Mouse (Mus musculus): ENCODE data around the gene Tmeff2. TPM values are rescaled to one million over a fixed set of nuclear protein-coding genes. Genes with fewer than 3 reads are reported as not detected.

Gene Tmeff2
- polyA plus RNA-seq, 1 experiment from 2014 or later, result 4.9 TPM

GRCm38 (mm10) chr1:51141381-51141780, 240.9 kb downstream of the Tmeff2 start:
- no peak for ATAC-seq
- Histone ChIP-seq H3K9me3 (ENCODE audit: control insufficient read depth) (no peaks in the 10 kb centered on the region), H3K27me3 (replicated peaks; ENCODE audit: control insufficient read depth, insufficient read depth, low read length) (no peaks in the 10 kb centered on the region), H3K9ac (ENCODE audit: low read depth, low read length) (no peak overlapping the region), H3K4me2 (replicated peaks; ENCODE audit: low read depth) (no peak overlapping the region), H3K36me3 (ENCODE audit: control insufficient read depth, insufficient read depth) (no peaks in the 10 kb centered on the region), H3K4me3 (ENCODE audit: low read depth, low read length) (no peak overlapping the region), H3K4me1 (replicated peaks; ENCODE audit: control insufficient read depth, insufficient read depth, low read length) (no peaks in the 10 kb centered on the region), H3K27ac (ENCODE audit: low read depth, low read length) (no peak overlapping the region)
- WGBS, result 97% methylated on average over 1 of the region's 1 CpGs
- TF ChIP-seq CTCF (IDR thresholded peaks at IDR 0.05; ENCODE audit: low read depth), result no peak

DNA sequence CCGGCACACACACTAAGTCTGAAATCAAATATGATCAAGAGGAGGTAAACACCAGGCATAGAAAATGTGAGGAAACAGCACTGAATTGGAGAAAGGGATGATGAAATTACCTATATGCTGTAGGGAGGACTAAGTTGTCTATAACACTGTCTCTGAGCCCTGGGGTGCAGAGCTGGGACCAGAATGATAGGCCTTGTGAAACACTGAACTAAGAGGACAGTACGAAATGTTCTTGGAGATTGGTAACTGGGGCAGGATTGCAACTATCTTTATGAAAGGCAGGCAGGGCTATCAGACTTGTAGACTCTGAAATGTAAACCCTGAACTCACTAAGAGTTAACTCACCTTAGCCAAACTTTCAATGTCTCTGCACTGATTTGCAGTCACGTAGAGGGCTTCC, 242.3 kb downstream of the Tmeff2 start:
- TF ChIP-seq CTCF (IDR thresholded peaks at IDR 0.05; ENCODE audit: low read depth), result no peak
- Histone ChIP-seq H3K9ac (ENCODE audit: low read depth, low read length) (no peak overlapping the region), H3K9me3 (ENCODE audit: control insufficient read depth) (no peaks in the 10 kb centered on the region), H3K27me3 (replicated peaks; ENCODE audit: control insufficient read depth, insufficient read depth, low read length) (no peaks in the 10 kb centered on the region), H3K27ac (ENCODE audit: low read depth, low read length) (no peak overlapping the region), H3K36me3 (ENCODE audit: control insufficient read depth, insufficient read depth) (no peaks in the 10 kb centered on the region), H3K4me2 (replicated peaks; ENCODE audit: low read depth) (no peak overlapping the region), H3K4me3 (ENCODE audit: low read depth, low read length) (no peak overlapping the region), H3K4me1 (replicated peaks; ENCODE audit: control insufficient read depth, insufficient read depth, low read length) (no peaks in the 10 kb centered on the region)
- WGBS, result 81% methylated on average over 3 of the region's 3 CpGs
- ATAC-seq, result no peak

GRCm38 (mm10) chr1:51145693-51146092, 245.2 kb downstream of the Tmeff2 start:
- Histone ChIP-seq H3K36me3 (ENCODE audit: control insufficient read depth, insufficient read depth) (no peaks in the 10 kb centered on the region), H3K27ac (ENCODE audit: low read depth, low read length) (no peak overlapping the region), H3K4me2 (replicated peaks; ENCODE audit: low read depth) (no peak overlapping the region), H3K4me3 (ENCODE audit: low read depth, low read length) (no peak overlapping the region), H3K4me1 (replicated peaks; ENCODE audit: control insufficient read depth, insufficient read depth, low read length) (no peaks in the 10 kb centered on the region), H3K9me3 (ENCODE audit: control insufficient read depth) (no peaks in the 10 kb centered on the region), H3K27me3 (replicated peaks; ENCODE audit: control insufficient read depth, insufficient read depth, low read length) (no peaks in the 10 kb centered on the region), H3K9ac (ENCODE audit: low read depth, low read length) (no peak overlapping the region)
- TF ChIP-seq CTCF (IDR thresholded peaks at IDR 0.05; ENCODE audit: low read depth), result no peak
- no peak for ATAC-seq
- WGBS, result 66% methylated on average over 4 of the region's 4 CpGs

GRCm38 (mm10) chr1:51148481-51149137, 248.2 kb downstream of the Tmeff2 start:
- Histone ChIP-seq H3K9ac (ENCODE audit: low read depth, low read length) (no peak overlapping the region), H3K27ac (ENCODE audit: low read depth, low read length) (no peak overlapping the region), H3K4me1 (replicated peaks; ENCODE audit: control insufficient read depth, insufficient read depth, low read length) (no peaks in the 10 kb centered on the region), H3K36me3 (ENCODE audit: control insufficient read depth, insufficient read depth) (no peaks in the 10 kb centered on the region), H3K27me3 (replicated peaks; ENCODE audit: control insufficient read depth, insufficient read depth, low read length) (no peaks in the 10 kb centered on the region), H3K4me2 (replicated peaks; ENCODE audit: low read depth) (no peak overlapping the region), H3K9me3 (ENCODE audit: control insufficient read depth) (no peaks in the 10 kb centered on the region), H3K4me3 (ENCODE audit: low read depth, low read length) (no peak overlapping the region)
- ATAC-seq, result no peak
- TF ChIP-seq CTCF (IDR thresholded peaks at IDR 0.05; ENCODE audit: low read depth), result peak; percentile 42
- WGBS, result 46% methylated on average over 9 of the region's 9 CpGs

GRCm38 (mm10) chr1:51149488-51149887, 249.0 kb downstream of the Tmeff2 start:
- Histone ChIP-seq H3K4me2 (replicated peaks; ENCODE audit: low read depth) (no peak overlapping the region), H3K27me3 (replicated peaks; ENCODE audit: control insufficient read depth, insufficient read depth, low read length) (no peaks in the 10 kb centered on the region), H3K9me3 (ENCODE audit: control insufficient read depth) (no peaks in the 10 kb centered on the region), H3K27ac (ENCODE audit: low read depth, low read length) (no peak overlapping the region), H3K36me3 (ENCODE audit: control insufficient read depth, insufficient read depth) (no peaks in the 10 kb centered on the region), H3K4me1 (replicated peaks; ENCODE audit: control insufficient read depth, insufficient read depth, low read length) (no peaks in the 10 kb centered on the region), H3K4me3 (ENCODE audit: low read depth, low read length) (no peak overlapping the region), H3K9ac (ENCODE audit: low read depth, low read length) (no peak overlapping the region)
- no peak for ATAC-seq
- WGBS, result 67% methylated on average over 4 of the region's 4 CpGs
- no peak for TF ChIP-seq CTCF (IDR thresholded peaks at IDR 0.05; ENCODE audit: low read depth)

GRCm38 (mm10) chr1:51149890-51150289, 249.4 kb downstream of the Tmeff2 start:
- Histone ChIP-seq H3K4me3 (ENCODE audit: low read depth, low read length) (no peak overlapping the region), H3K9ac (ENCODE audit: low read depth, low read length) (no peak overlapping the region), H3K27ac (ENCODE audit: low read depth, low read length) (no peak overlapping the region), H3K36me3 (ENCODE audit: control insufficient read depth, insufficient read depth) (no peaks in the 10 kb centered on the region), H3K27me3 (replicated peaks; ENCODE audit: control insufficient read depth, insufficient read depth, low read length) (no peaks in the 10 kb centered on the region), H3K4me1 (replicated peaks; ENCODE audit: control insufficient read depth, insufficient read depth, low read length) (no peaks in the 10 kb centered on the region), H3K9me3 (ENCODE audit: control insufficient read depth) (no peaks in the 10 kb centered on the region), H3K4me2 (replicated peaks; ENCODE audit: low read depth) (no peak overlapping the region)
- TF ChIP-seq CTCF (IDR thresholded peaks at IDR 0.05; ENCODE audit: low read depth), result no peak
- 78% methylated on average over 1 of the region's 1 CpGs for WGBS
- ATAC-seq, result no peak

- no peak for ATAC-seq
- 43% methylated on average over 2 of the region's 2 CpGs for WGBS
- H3K9me3 ChIP-seq (ENCODE audit: control insufficient read depth), result no peaks in the 10 kb centered on the region
- no peaks in the 10 kb centered on the region for H3K36me3 ChIP-seq (ENCODE audit: control insufficient read depth, insufficient read depth)
- no peak overlapping the region for H3K4me2 ChIP-seq (replicated peaks; ENCODE audit: low read depth)
- no peaks in the 10 kb centered on the region for H3K27me3 ChIP-seq (replicated peaks; ENCODE audit: control insufficient read depth, insufficient read depth, low read length)
- H3K4me1 ChIP-seq (replicated peaks; ENCODE audit: control insufficient read depth, insufficient read depth, low read length), result no peaks in the 10 kb centered on the region
- H3K9ac ChIP-seq (ENCODE audit: low read depth, low read length), result no peak overlapping the region
- H3K4me3 ChIP-seq (ENCODE audit: low read depth, low read length), result no peak overlapping the region
- no peak for TF ChIP-seq CTCF (IDR thresholded peaks at IDR 0.05; ENCODE audit: low read depth)
- no peak overlapping the region for H3K27ac ChIP-seq (ENCODE audit: low read depth, low read length)
These were observed 251.6 kb downstream of the Tmeff2 start for GRCm38 (mm10) chr1:51152017-51152416.

All from intestine, postnatal 0 days (tissue).